Mouse (Mus musculus): ENCODE measurements around the gene Efna5. TPM values are rescaled to one million over a fixed set of nuclear protein-coding genes. Genes with fewer than 3 reads are reported as not detected.

Gene Efna5
- total and polyA plus RNA-seq, 2 experiments = 0.94 to 2.1 TPM

DNA sequence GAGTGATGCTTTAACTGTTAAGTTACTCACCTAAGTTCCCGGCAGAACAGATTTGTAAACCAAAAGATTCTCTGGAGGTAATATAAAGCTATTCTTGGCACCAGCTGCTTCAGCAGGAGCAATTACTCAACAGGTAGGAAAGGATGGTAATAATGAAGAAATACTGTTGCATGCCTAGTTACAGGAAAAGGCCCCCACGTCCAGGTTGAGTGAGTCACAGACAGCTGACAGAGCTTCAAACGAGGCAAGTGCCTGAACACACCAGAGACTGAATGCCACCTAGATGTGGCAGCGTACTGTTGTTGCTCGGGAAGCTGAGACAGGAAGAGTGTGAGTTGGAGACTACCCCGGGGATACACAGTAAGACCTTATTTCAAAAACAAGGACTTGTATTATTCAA, 140.1 kb downstream of the Efna5 start:
- H3K9ac ChIP-seq (ENCODE audit: low read depth, low read length) = no peak overlapping the region
- H3K4me3 ChIP-seq (ENCODE audit: insufficient read depth, low read depth, low read length) = no peak overlapping the region
- no peaks in the 10 kb centered on the region for H3K27me3 ChIP-seq (ENCODE audit: control insufficient read depth, insufficient read depth, low read length)
- TF ChIP-seq POLR2A (IDR thresholded peaks at IDR 0.05; ENCODE audit: extremely low read depth, insufficient read depth, low read length) = no peak
- no peak for TF ChIP-seq CTCF (IDR thresholded peaks at IDR 0.05; ENCODE audit: low read depth, low read length)
- no peaks in the 10 kb centered on the region for H3K36me3 ChIP-seq (ENCODE audit: control insufficient read depth, insufficient read depth, low read length)
- DNase-seq (ENCODE audit: extremely low read depth, low read depth, low spot score) = no peak
- H3K4me1 ChIP-seq (ENCODE audit: control insufficient read depth, insufficient read depth, low read length) = no peaks in the 10 kb centered on the region
- 75% methylated on average over 6 of the region's 6 CpGs for WGBS
- H3K79me2 ChIP-seq (ENCODE audit: control insufficient read depth, insufficient read depth, low read length) = no peaks in the 10 kb centered on the region; the same call in 1 of the 2 replicates
- no peak overlapping the region for H3K27ac ChIP-seq (replicated peaks; ENCODE audit: insufficient read depth, low read depth, low read length)

GRCm38 (mm10) chr17:62739993-62740392, 141.1 kb downstream of the Efna5 start:
- no peak overlapping the region for H3K4me3 ChIP-seq (ENCODE audit: insufficient read depth, low read depth, low read length)
- TF ChIP-seq CTCF (IDR thresholded peaks at IDR 0.05; ENCODE audit: low read depth, low read length) = no peak
- TF ChIP-seq POLR2A (IDR thresholded peaks at IDR 0.05; ENCODE audit: extremely low read depth, insufficient read depth, low read length) = no peak
- no peak overlapping the region for H3K9ac ChIP-seq (ENCODE audit: low read depth, low read length)
- H3K79me2 ChIP-seq (ENCODE audit: control insufficient read depth, insufficient read depth, low read length) = no peaks in the 10 kb centered on the region; the same call in 1 of the 2 replicates
- 88% methylated on average over 6 of the region's 6 CpGs for WGBS
- H3K4me1 ChIP-seq (ENCODE audit: control insufficient read depth, insufficient read depth, low read length) = no peaks in the 10 kb centered on the region
- no peak overlapping the region for H3K27ac ChIP-seq (replicated peaks; ENCODE audit: insufficient read depth, low read depth, low read length)
- DNase-seq (ENCODE audit: extremely low read depth, low read depth, low spot score) = no peak
- H3K27me3 ChIP-seq (ENCODE audit: control insufficient read depth, insufficient read depth, low read length) = no peaks in the 10 kb centered on the region
- no peaks in the 10 kb centered on the region for H3K36me3 ChIP-seq (ENCODE audit: control insufficient read depth, insufficient read depth, low read length)

DNA sequence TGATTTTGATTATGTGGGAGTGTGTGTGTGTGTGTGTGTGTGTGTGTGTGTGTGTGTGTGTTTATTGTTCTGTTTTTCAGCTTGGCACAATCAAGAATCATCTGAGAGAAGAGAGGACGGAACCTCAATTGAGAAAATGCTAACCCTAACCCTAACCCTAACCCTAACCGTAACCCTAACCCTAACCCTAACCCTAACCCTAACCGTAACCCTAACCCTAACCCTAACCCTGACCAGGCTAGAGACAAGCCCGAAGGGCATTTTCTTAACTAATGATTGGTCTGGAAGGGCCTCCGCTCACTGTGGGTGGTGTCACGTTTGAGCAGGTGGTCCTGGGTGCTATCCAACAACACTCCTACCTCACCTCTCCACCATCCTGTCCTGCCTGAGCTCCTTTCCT, 143.7 kb downstream of the Efna5 start:
- Histone ChIP-seq H3K27ac (replicated peaks; ENCODE audit: insufficient read depth, low read depth, low read length) (no peak overlapping the region), H3K4me1 (ENCODE audit: control insufficient read depth, insufficient read depth, low read length) (no peaks in the 10 kb centered on the region), H3K36me3 (ENCODE audit: control insufficient read depth, insufficient read depth, low read length) (no peaks in the 10 kb centered on the region), H3K79me2 (ENCODE audit: control insufficient read depth, insufficient read depth, low read length) (no peaks in the 10 kb centered on the region), H3K9ac (ENCODE audit: low read depth, low read length) (no peak overlapping the region), H3K27me3 (ENCODE audit: control insufficient read depth, insufficient read depth, low read length) (no peaks in the 10 kb centered on the region), H3K4me3 (ENCODE audit: insufficient read depth, low read depth, low read length) (no peak overlapping the region)
- no peak for TF ChIP-seq CTCF (IDR thresholded peaks at IDR 0.05; ENCODE audit: low read depth, low read length)
- no peak for TF ChIP-seq POLR2A (IDR thresholded peaks at IDR 0.05; ENCODE audit: extremely low read depth, insufficient read depth, low read length)
- 94% methylated on average over 6 of the region's 6 CpGs for WGBS
- no peak for DNase-seq (ENCODE audit: extremely low read depth, low read depth, low spot score)

- no peaks in the 10 kb centered on the region for H3K4me1 ChIP-seq (ENCODE audit: control insufficient read depth, insufficient read depth, low read length)
- H3K27ac ChIP-seq (replicated peaks; ENCODE audit: insufficient read depth, low read depth, low read length) = no peak overlapping the region
- no peak overlapping the region for H3K9ac ChIP-seq (ENCODE audit: low read depth, low read length)
- H3K27me3 ChIP-seq (ENCODE audit: control insufficient read depth, insufficient read depth, low read length) = no peaks in the 10 kb centered on the region
- DNase-seq (ENCODE audit: extremely low read depth, low read depth, low spot score) = no peak
- H3K36me3 ChIP-seq (ENCODE audit: control insufficient read depth, insufficient read depth, low read length) = no peaks in the 10 kb centered on the region
- no peak for TF ChIP-seq POLR2A (IDR thresholded peaks at IDR 0.05; ENCODE audit: extremely low read depth, insufficient read depth, low read length)
- TF ChIP-seq CTCF (IDR thresholded peaks at IDR 0.05; ENCODE audit: low read depth, low read length) = no peak
- WGBS = 80% methylated on average over 11 of the region's 11 CpGs
- no peaks in the 10 kb centered on the region for H3K79me2 ChIP-seq (ENCODE audit: control insufficient read depth, insufficient read depth, low read length)
- no peak overlapping the region for H3K4me3 ChIP-seq (ENCODE audit: insufficient read depth, low read depth, low read length)
Observed at GRCm38 (mm10) chr17:62735943-62736342, 145.2 kb downstream of the Efna5 start.

DNA sequence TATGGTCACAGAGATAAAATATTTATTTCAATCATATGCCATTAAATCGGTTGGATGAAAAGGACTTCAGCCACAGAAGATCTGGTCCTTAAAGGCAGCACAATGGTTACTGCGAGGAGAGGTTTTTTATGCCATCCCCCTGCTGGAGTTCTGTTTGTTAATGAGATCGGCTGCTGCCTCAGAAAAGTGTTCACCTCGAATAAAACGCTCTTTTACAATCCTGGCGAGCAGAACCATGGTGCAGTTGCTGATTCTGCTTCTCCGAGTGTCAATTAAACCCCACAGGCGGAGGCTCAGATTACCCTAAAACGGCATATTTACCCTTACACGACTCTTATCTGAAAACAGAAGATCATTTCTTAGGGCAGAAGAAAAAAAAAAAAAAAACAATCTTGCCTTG, 146.2 kb downstream of the Efna5 start:
- WGBS = 54% methylated on average over 10 of the region's 10 CpGs
- Histone ChIP-seq H3K4me3 (ENCODE audit: insufficient read depth, low read depth, low read length) (no peak overlapping the region), H3K36me3 (ENCODE audit: control insufficient read depth, insufficient read depth, low read length) (no peaks in the 10 kb centered on the region), H3K27me3 (ENCODE audit: control insufficient read depth, insufficient read depth, low read length) (no peaks in the 10 kb centered on the region), H3K4me1 (ENCODE audit: control insufficient read depth, insufficient read depth, low read length) (no peaks in the 10 kb centered on the region), H3K79me2 (ENCODE audit: control insufficient read depth, insufficient read depth, low read length) (no peaks in the 10 kb centered on the region), H3K27ac (replicated peaks; ENCODE audit: insufficient read depth, low read depth, low read length) (no peak overlapping the region), H3K9ac (ENCODE audit: low read depth, low read length) (no peak overlapping the region)
- TF ChIP-seq POLR2A (IDR thresholded peaks at IDR 0.05; ENCODE audit: extremely low read depth, insufficient read depth, low read length) (no peak), CTCF (IDR thresholded peaks at IDR 0.05; ENCODE audit: low read depth, low read length) (no peak)
- DNase-seq (ENCODE audit: extremely low read depth, low read depth, low spot score) = no peak

DNA sequence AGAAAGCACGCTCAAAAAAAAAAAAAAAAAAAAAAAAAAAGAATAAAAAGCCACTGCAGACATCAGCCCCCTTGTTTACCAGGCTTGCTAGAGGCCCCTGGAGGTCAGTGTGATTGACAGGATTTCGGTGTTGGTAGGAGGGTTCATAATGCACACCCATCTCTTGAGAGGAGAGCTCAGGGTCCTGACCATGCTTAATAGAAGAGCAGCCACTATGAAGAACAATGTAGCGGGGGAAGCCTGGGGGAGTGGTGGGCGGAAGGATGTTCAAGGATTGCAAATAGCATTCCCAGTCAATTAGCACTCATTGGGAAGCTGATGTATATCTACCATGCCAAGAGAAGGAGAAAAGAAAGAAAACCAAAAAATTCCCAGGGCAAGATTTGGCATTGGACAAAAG, 147.1 kb downstream of the Efna5 start:
- Histone ChIP-seq H3K36me3 (ENCODE audit: control insufficient read depth, insufficient read depth, low read length) (no peaks in the 10 kb centered on the region), H3K27ac (replicated peaks; ENCODE audit: insufficient read depth, low read depth, low read length) (no peak overlapping the region), H3K4me3 (ENCODE audit: insufficient read depth, low read depth, low read length) (no peak overlapping the region), H3K27me3 (ENCODE audit: control insufficient read depth, insufficient read depth, low read length) (no peaks in the 10 kb centered on the region), H3K4me1 (ENCODE audit: control insufficient read depth, insufficient read depth, low read length) (no peaks in the 10 kb centered on the region), H3K9ac (ENCODE audit: low read depth, low read length) (no peak overlapping the region), H3K79me2 (ENCODE audit: control insufficient read depth, insufficient read depth, low read length) (no peaks in the 10 kb centered on the region)
- TF ChIP-seq CTCF (IDR thresholded peaks at IDR 0.05; ENCODE audit: low read depth, low read length) (no peak), POLR2A (IDR thresholded peaks at IDR 0.05; ENCODE audit: extremely low read depth, insufficient read depth, low read length) (no peak)
- no peak for DNase-seq (ENCODE audit: extremely low read depth, low read depth, low spot score)
- 76% methylated on average over 4 of the region's 4 CpGs for WGBS
